Mouse (Mus musculus) hindbrain, embryonic 12.5 days (tissue): ENCODE data around the gene Cdk2ap1. TPM values are rescaled to one million over a fixed set of nuclear protein-coding genes. Genes with fewer than 3 reads are reported as not detected.
"Not testable (repeated sequence)": the region's sequence is repeated elsewhere in the genome, so short reads cannot be mapped to it uniquely, and the experiment has no call there.

Source experiments
- ATAC-seq: fragments of 200-750 bp; cut with Nextera tagmentation; 2 replicates; pipeline ENCODE4 v1.8.0; 2017; ENCODE audit warnings: moderate TSS enrichment; ENCODE audit not compliant: low FRiP score
- H3K27ac ChIP-seq: fragments of 300-500 bp; sonication (generic); 2 replicates; pipeline ENCODE4 v1.5.1; 2016; ENCODE audit warnings: mild to moderate bottlenecking
- H3K27me3 ChIP-seq: fragments of 300-500 bp; sonication (generic); 2 replicates; pipeline ENCODE4 v1.6.1; 2016; ENCODE audit warnings: mild to moderate bottlenecking
- H3K36me3 ChIP-seq: fragments of 300-500 bp; sonication (generic); 2 replicates; pipeline ENCODE4 v1.6.1; 2016; ENCODE audit warnings: mild to moderate bottlenecking
- H3K4me1 ChIP-seq: fragments of 300-500 bp; sonication (generic); 2 replicates; pipeline ENCODE4 v1.6.1; 2016
- H3K4me2 ChIP-seq: fragments of 300-500 bp; sonication (generic); replicated peaks from 2 replicates; pipeline ENCODE4 v1.6.1; 2016; ENCODE audit warnings: mild to moderate bottlenecking
- H3K4me3 ChIP-seq: fragments of 300-500 bp; sonication (generic); 2 replicates; pipeline ENCODE4 v1.5.1; 2016; ENCODE audit warnings: mild to moderate bottlenecking
- H3K9ac ChIP-seq: fragments of 300-500 bp; sonication (generic); 2 replicates; pipeline ENCODE4 v1.6.1; 2016; ENCODE audit warnings: mild to moderate bottlenecking, moderate library complexity
- H3K9me3 ChIP-seq: fragments of 300-500 bp; sonication (generic); replicated peaks from 2 replicates; pipeline ENCODE4 v1.6.1; 2016; ENCODE audit warnings: mild to moderate bottlenecking
- WGBS: fragments of 180-500 bp; shearing (Covaris S2); methylation state at CpG from one replicate; pipeline ENCODE4 v1.1.7; 2016; 5-methylcytosine and 5-hydroxymethylcytosine counted together
- polyA plus RNA-seq: library from polyadenylated mRNA; unstranded; fragments of >200 nt; fragmentation: Nextera tagmentation; extraction: Ambion mirVana; gene quantifications from 2 replicates; pipeline ENCODE4 v1.2.1, GENCODE M21; 2016

Gene Cdk2ap1
- polyA plus RNA-seq, 1 experiment from 2014 or later: 142 TPM

DNA sequence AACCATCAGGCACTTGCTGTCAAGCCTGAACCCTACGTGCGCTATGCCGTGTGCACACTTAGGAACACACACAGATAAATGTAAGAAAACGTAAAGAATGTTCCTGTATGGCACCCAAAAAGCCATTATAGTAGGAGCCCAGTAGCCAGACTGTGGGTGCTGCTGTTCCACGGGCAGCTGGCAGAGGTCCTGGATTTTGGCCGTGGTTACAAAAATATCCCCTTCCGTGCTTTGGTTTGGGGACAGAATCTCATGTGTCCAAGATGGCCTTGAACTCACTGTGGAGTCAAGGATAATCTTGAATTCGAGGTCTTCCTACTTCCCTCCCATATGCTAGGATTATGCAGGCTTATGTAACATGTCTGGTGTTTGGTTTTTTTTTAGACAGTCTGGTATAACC lies 20.0 kb downstream of the Cdk2ap1 start:
- Histone ChIP-seq H3K4me1 (peaks cover 16% of the 10 kb centered on the region), H3K27me3 (no peaks in the 10 kb centered on the region), H3K4me2 (no peak overlapping the region), H3K4me3 (no peak overlapping the region), H3K9me3 (no peaks in the 10 kb centered on the region), H3K27ac (no peak overlapping the region; the same call in 1 of the 2 replicates), H3K9ac (no peak overlapping the region), H3K36me3 (peaks cover 25% of the 10 kb centered on the region)
- WGBS: 86% methylated on average over 8 of the region's 8 CpGs
- ATAC-seq: no peak

DNA sequence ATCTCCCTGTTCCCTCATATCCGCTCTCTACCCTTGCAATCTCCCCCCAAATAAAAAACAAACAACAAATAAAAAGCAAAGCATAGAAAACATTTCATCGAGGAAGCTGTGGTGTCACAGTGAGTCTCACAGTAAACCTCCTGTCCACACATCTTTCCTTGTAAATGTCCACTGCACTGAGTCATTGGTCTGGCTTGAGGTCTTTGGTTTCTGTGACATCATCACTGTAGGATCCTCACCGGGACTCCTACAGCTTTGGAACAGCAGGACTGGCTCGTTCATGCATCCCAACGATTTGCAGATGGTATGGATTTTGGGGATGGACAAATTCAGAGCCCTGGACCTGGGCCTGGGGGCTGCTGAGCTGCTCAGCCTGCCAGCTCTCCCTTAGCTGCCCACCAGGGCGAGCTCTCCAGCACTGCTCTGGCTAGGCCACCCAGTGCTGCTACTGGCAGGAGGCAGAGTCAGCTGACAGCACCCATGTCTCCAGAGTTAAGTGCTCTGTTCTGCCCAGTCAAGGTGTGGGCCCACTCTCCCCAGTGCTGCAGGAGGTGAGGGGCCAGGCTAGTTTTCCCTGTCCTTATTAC lies 21.0 kb downstream of the Cdk2ap1 start:
- ATAC-seq, H3K27me3 ChIP-seq, H3K9me3 ChIP-seq, H3K4me3 ChIP-seq, H3K27ac ChIP-seq, H3K9ac ChIP-seq, H3K4me2 ChIP-seq: not testable (repeated sequence)
- WGBS: 68% methylated on average over 6 of the region's 6 CpGs
- Histone ChIP-seq H3K36me3 (peaks cover 21% of the 10 kb centered on the region), H3K4me1 (peaks cover 20% of the 10 kb centered on the region)

DNA sequence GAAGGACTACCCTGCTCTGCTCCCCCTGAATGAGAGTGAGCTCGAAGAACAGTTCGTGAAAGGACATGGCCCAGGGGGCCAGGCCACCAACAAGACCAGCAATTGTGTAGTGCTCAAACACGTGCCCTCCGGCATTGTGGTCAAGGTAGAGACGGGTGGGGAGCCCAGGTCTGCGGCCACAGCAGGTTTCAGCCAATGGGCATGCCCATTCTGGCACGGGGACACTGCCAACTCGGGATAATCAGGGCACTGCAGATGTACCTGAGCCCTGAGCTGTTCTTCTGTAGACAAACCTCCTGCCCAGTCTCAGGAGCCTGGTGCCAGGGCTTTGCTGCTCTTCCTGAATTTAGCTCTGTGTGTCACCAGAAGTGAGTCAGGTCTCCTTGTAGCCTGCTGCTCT lies 24.1 kb downstream of the Cdk2ap1 start:
- peak overlapping the region; percentile 24; the same call in 1 of the 2 replicates for H3K9ac ChIP-seq
- H3K4me1 ChIP-seq: peaks cover 41% of the 10 kb centered on the region
- no peaks in the 10 kb centered on the region for H3K27me3 ChIP-seq
- no peak overlapping the region for H3K4me3 ChIP-seq
- H3K9me3 ChIP-seq: no peaks in the 10 kb centered on the region
- H3K36me3 ChIP-seq: no peaks in the 10 kb centered on the region
- whole genome bisulfite sequencing: 85% methylated on average over 8 of the region's 8 CpGs
- no peak for ATAC-seq
- peak overlapping the region; percentile 50 for H3K27ac ChIP-seq
- no peak overlapping the region for H3K4me2 ChIP-seq

DNA sequence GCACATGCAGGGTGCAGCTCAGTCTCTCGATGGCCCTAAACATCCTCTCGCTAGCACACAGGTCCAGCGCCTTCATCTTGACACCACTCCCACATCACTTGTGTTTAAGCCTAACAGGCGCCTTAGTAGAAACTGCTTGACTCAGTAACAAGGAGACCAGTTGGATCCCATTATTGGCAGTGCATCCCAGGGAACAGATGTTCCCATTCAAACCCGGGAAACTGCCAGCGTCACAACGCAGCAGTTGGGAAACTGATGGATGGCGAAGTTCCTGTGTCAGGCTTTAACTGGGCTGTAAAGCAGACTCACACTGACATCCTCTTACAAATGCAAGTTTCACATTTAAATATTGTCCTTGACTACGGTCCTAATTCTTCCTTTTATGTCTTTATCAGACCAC lies 25.0 kb downstream of the Cdk2ap1 start:
- Histone ChIP-seq H3K4me3 (no peak overlapping the region), H3K4me1 (peaks cover 44% of the 10 kb centered on the region), H3K27ac (peak overlapping the region; percentile 50), H3K27me3 (no peaks in the 10 kb centered on the region), H3K4me2 (no peak overlapping the region), H3K9me3 (no peaks in the 10 kb centered on the region), H3K36me3 (no peaks in the 10 kb centered on the region), H3K9ac (no peak overlapping the region)
- WGBS: 35% methylated on average over 9 of the region's 9 CpGs
- no peak for ATAC-seq

DNA sequence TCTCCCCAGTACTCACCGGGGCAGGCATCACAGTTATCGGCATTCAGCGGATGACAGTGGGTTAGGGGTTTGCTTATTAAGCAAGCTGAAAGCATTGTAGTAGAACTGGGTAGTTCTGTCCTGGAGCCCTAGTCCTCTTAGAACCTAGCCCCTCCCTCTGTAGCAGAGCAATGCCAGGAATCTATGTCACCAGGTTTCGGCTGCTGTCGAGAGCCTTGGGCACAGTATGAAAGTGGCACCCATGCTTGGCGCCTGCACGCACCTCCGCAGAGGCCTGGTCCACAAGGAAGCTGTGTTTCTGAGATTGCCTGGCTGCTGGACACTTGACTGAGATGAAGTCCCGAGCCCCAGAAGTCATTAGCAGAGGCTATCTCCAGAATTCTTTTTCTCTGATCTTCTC lies 25.8 kb downstream of the Cdk2ap1 start:
- Histone ChIP-seq H3K27ac (no peak overlapping the region), H3K9me3 (no peaks in the 10 kb centered on the region), H3K4me1 (peaks cover 44% of the 10 kb centered on the region), H3K4me3 (no peak overlapping the region), H3K27me3 (no peaks in the 10 kb centered on the region), H3K4me2 (no peak overlapping the region), H3K36me3 (no peaks in the 10 kb centered on the region), H3K9ac (no peak overlapping the region)
- WGBS: 87% methylated on average over 9 of the region's 9 CpGs
- ATAC-seq: no peak

DNA sequence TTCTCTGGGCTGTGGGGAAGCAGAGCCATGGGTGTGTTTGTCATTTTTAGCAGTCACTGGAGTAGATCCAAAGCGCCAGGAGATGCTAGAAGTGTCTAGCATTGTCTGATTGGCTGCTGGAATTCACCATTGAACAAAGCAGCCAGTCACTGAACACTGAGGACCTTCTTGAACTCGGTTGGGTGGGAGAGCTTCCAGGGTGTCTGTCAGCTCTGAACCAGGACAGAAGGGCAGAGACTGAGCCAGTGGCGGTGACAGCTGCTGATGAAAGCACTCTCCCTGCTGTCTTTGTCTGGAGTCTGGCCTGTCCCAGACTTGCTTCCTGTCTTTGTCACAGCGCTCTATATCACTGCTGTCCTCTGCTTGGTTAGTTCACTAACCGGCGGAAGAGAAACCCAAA lies 28.5 kb downstream of the Cdk2ap1 start:
- peak overlapping the region; percentile 18; the same call in 1 of the 2 replicates for H3K9ac ChIP-seq
- H3K36me3 ChIP-seq: no peaks in the 10 kb centered on the region
- H3K4me2 ChIP-seq: no peak overlapping the region
- no peaks in the 10 kb centered on the region for H3K9me3 ChIP-seq
- peak overlapping the region; percentile 88 for H3K27ac ChIP-seq
- no peaks in the 10 kb centered on the region for H3K27me3 ChIP-seq
- WGBS: 23% methylated on average over 6 of the region's 6 CpGs
- H3K4me3 ChIP-seq: no peak overlapping the region; the same call in 1 of the 2 replicates
- peak; percentile 87 for ATAC-seq
- H3K4me1 ChIP-seq: peaks cover 43% of the 10 kb centered on the region

DNA sequence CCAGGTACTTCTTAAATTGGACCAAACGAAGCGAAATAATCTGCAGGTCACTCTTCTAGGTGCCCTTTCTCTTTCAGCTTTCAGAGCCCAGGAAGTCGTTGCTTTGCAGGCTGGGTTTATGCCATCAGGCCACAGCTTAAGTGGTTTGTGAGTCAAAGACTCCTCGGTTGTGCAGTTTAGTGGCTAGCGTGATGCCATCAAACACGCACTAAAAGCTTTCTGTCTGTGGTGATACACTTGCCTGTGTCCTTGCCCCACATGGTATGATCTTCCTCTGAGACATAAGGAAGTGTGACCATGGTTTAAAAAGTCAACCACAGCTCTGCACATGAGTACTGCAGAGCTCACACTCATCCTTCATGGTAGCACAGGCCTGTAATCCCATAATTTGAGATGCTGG lies 32.8 kb downstream of the Cdk2ap1 start:
- 90% methylated on average over 6 of the region's 6 CpGs for WGBS
- Histone ChIP-seq H3K4me1 (peaks cover 31% of the 10 kb centered on the region), H3K36me3 (no peaks in the 10 kb centered on the region), H3K4me3 (no peak overlapping the region), H3K9ac (no peak overlapping the region), H3K27me3 (no peaks in the 10 kb centered on the region), H3K4me2 (no peak overlapping the region), H3K9me3 (no peaks in the 10 kb centered on the region), H3K27ac (no peak overlapping the region)
- no peak for ATAC-seq

DNA sequence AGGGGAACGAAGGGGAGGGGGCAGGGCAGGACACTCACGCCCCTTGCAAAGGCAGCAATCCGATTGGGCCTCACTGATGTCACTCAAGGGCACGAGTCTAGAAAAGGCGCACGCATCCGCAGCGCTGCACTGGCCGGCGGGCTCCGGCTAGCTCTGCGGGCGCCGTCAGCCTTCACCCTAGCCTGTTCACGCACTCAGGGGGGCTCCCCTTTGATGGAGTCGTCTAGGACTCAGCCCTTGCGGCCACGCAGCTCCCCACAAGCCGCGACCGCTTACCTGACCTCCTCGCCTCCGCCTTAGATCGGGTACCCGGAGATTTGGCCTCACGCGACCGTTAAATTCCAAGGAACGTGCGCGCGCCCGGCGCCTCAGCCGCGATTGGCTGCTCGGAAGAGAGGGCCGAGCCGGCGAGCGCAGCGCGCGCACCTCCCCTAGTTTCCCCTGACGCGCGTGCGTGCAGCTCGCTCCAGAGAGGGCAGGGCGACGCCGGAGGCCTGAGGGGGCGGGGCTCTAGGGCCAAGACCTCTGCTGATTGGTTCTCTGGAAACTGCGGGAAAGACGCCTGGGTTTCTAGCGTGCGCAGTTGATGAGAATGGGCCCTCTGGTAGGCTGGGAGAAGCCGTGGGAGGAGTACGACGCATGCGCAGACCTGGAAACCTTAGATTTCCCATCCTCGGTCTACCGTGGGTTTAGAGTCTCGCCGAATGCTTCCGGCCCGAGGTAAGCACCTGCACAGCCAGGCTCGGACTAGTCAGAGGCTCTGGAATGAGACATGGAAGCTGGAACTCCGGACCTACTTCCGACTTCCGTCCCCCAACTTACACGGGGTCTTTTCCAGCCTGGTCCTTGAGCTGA lies 35.1 kb downstream of the Cdk2ap1 start, which contains the start of the genes Mphosph9 and 2810006K23Rik:
Mphosph9 (minus strand) TSS at position 463 of the 855 bp plus-strand sequence.
2810006K23Rik (plus strand) TSS at position 580 of the 855 bp plus-strand sequence.
- H3K9ac ChIP-seq: peak within 1 kb of the TSS; percentile 86
- peaks cover 15% of the 10 kb centered on the region for H3K4me1 ChIP-seq
- H3K27ac ChIP-seq: peak within 1 kb of the TSS; percentile 97
- under 1% methylated on average over 72 of the region's 72 CpGs for WGBS
- ATAC-seq: peak; percentile 98
- peaks cover 10% of the 10 kb centered on the region for H3K36me3 ChIP-seq
- H3K4me3 ChIP-seq: peak within 1 kb of the TSS; percentile 77
- no peaks in the 10 kb centered on the region for H3K9me3 ChIP-seq
- H3K27me3 ChIP-seq: no peaks in the 10 kb centered on the region
- H3K4me2 ChIP-seq: peak within 1 kb of the TSS; percentile 93

DNA sequence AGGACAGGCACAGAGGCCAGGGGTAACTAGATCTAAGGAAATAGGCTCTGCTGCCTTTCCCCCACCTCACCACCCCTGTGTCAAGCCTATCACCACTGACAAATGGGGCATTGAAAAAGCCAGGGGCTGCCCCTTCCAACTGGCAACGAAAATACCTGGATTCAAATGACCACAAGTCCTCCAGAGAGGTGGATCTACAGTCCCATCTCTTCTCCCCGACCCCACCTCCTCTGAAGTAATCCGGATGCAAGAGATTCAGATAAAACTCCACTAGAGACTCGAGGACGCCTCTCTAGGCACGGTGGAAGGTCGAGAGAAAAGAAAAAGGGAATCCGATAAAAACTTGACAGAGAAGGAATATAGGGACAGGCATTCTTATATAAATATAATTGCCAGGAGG lies 36.1 kb downstream of the Cdk2ap1 start:
- Histone ChIP-seq H3K4me1 (peaks cover 15% of the 10 kb centered on the region), H3K27ac (peak overlapping the region; percentile 97), H3K9ac (peak overlapping the region; percentile 83), H3K4me3 (peak overlapping the region; percentile 77), H3K4me2 (peak overlapping the region; percentile 93), H3K27me3 (no peaks in the 10 kb centered on the region), H3K36me3 (peaks cover 17% of the 10 kb centered on the region), H3K9me3 (no peaks in the 10 kb centered on the region)
- 2% methylated on average over 8 of the region's 8 CpGs for WGBS
- no peak for ATAC-seq

DNA sequence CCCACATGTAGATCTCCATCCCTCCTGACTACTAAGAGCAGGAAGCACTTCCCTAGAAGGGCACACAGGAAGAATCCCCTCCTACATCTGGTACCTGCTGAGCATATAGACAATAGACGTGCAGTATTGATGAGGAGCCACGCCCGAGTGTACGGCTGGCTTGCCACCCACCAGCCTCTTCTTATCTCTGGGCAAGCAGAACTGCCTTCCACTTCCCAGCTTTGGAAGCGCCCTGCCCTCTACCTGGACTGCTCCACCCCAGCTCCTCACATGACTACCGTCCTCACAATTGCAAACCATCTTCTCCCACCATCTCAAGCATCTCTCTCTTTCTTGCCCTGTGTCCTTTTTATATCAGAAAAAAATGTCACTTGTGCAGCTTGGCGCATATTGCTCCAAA lies 45.2 kb downstream of the Cdk2ap1 start:
- WGBS: 91% methylated on average over 7 of the region's 7 CpGs
- no peak overlapping the region for H3K27ac ChIP-seq
- no peaks in the 10 kb centered on the region for H3K4me1 ChIP-seq
- peaks cover 75% of the 10 kb centered on the region for H3K36me3 ChIP-seq
- H3K4me3 ChIP-seq: no peak overlapping the region
- H3K9me3 ChIP-seq: no peaks in the 10 kb centered on the region; the same call in 1 of the 2 replicates
- ATAC-seq: no peak
- no peak overlapping the region for H3K9ac ChIP-seq
- no peak overlapping the region for H3K4me2 ChIP-seq
- no peaks in the 10 kb centered on the region for H3K27me3 ChIP-seq

DNA sequence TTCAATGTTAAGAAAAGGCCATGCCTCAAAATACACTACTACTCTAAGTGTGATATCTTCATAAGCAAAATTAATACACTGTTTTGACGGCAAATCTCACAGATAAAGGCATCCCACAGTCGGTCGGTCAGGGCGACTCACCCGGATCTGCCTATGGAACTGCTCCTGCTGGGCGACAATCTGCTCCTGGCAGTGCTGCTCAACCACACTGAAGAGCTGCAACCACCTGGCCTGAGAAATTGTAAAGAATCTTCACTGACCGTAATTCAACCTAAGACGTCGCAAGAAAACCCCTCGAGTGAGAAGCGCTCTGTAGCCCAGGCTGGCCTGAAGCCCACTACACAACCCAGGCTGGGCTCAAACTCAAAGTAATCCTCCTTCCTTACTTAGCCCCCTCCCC lies 46.9 kb downstream of the Cdk2ap1 start:
- Histone ChIP-seq H3K9ac (no peak overlapping the region), H3K4me1 (no peaks in the 10 kb centered on the region), H3K36me3 (peaks cover 81% of the 10 kb centered on the region), H3K27me3 (no peaks in the 10 kb centered on the region), H3K27ac (no peak overlapping the region), H3K4me2 (no peak overlapping the region), H3K4me3 (no peak overlapping the region), H3K9me3 (peaks cover 6% of the 10 kb centered on the region)
- no peak for ATAC-seq
- WGBS: 91% methylated on average over 11 of the region's 11 CpGs

DNA sequence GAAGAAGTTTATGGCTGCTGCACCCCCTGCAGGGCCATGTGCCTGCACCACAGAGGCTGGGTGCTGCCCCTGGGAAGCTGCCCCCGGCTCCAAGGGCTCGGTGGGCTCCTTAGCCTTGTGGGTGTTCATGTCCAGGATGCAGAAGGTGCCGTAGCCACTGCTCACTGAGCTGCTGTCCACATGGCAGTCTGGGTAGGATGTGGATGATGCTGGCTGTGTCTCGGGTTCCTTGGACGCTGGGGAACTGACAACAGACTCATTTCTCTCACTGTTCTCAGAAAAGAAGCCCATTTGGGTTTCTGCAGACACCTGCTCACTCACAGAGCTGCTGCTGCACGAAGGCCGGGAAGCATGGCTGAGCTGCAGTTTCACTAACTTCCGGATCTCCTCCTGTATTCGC lies 47.4 kb downstream of the Cdk2ap1 start:
- H3K9me3 ChIP-seq: peaks cover 6% of the 10 kb centered on the region
- H3K27me3 ChIP-seq: no peaks in the 10 kb centered on the region
- no peaks in the 10 kb centered on the region for H3K4me1 ChIP-seq
- no peak overlapping the region for H3K9ac ChIP-seq
- no peak overlapping the region for H3K27ac ChIP-seq
- 95% methylated on average over 9 of the region's 9 CpGs for WGBS
- no peak for ATAC-seq
- H3K4me3 ChIP-seq: no peak overlapping the region
- peaks cover 81% of the 10 kb centered on the region for H3K36me3 ChIP-seq
- no peak overlapping the region for H3K4me2 ChIP-seq
